Mouse (Mus musculus): Measurements from ENCODE around the gene Ston2.
"Not testable (repeated sequence)": the region's sequence is repeated elsewhere in the genome, so short reads cannot be mapped to it uniquely, and the experiment has no call there.

Gene Ston2

GRCm38 (mm10) chr12:91751893-91752597, 36.1 kb downstream of the Ston2 start:
- no peak for DNase-seq (ENCODE audit: low read depth, low spot score)

GRCm38 (mm10) chr12:91749543-91750184, 38.5 kb downstream of the Ston2 start:
- no peak for DNase-seq (ENCODE audit: low read depth, low spot score)

- peak; percentile 87 for DNase-seq (ENCODE audit: low read depth, low spot score)
Observed at GRCm38 (mm10) chr12:91748241-91748865, 39.8 kb downstream of the Ston2 start.

- DNase-seq (ENCODE audit: low read depth, low spot score): not testable (repeated sequence)
Observed at GRCm38 (mm10) chr12:91746839-91747238, 41.3 kb downstream of the Ston2 start.

- no peak for DNase-seq (ENCODE audit: low read depth, low spot score)
Observed at GRCm38 (mm10) chr12:91745758-91746290, 42.4 kb downstream of the Ston2 start.

GRCm38 (mm10) chr12:91744091-91744490, 44.1 kb downstream of the Ston2 start:
- no peak for DNase-seq (ENCODE audit: low read depth, low spot score)

GRCm38 (mm10) chr12:91742916-91743315, 45.3 kb downstream of the Ston2 start:
- no peak for DNase-seq (ENCODE audit: low read depth, low spot score)

- no peak for DNase-seq (ENCODE audit: low read depth, low spot score)
Observed at GRCm38 (mm10) chr12:91738381-91738780, 49.8 kb downstream of the Ston2 start.

GRCm38 (mm10) chr12:91736221-91736980, 51.8 kb downstream of the Ston2 start:
- no peak for DNase-seq (ENCODE audit: low read depth, low spot score)

- DNase-seq (ENCODE audit: low read depth, low spot score): no peak
Observed at GRCm38 (mm10) chr12:91734246-91735027, 53.8 kb downstream of the Ston2 start.

GRCm38 (mm10) chr12:91732729-91733448, 55.3 kb downstream of the Ston2 start:
- DNase-seq (ENCODE audit: low read depth, low spot score): no peak

GRCm38 (mm10) chr12:91726202-91726601, 62.0 kb downstream of the Ston2 start:
- no peak for DNase-seq (ENCODE audit: low read depth, low spot score)

GRCm38 (mm10) chr12:91723912-91724311, 64.3 kb downstream of the Ston2 start:
- DNase-seq (ENCODE audit: low read depth, low spot score): no peak

GRCm38 (mm10) chr12:91719134-91719533, 69.1 kb downstream of the Ston2 start:
- DNase-seq (ENCODE audit: low read depth, low spot score): peak; percentile 15

GRCm38 (mm10) chr12:91715686-91716085, 72.5 kb downstream of the Ston2 start:
- DNase-seq (ENCODE audit: low read depth, low spot score): no peak

- peak; percentile 23 for DNase-seq (ENCODE audit: low read depth, low spot score)
Observed at GRCm38 (mm10) chr12:91713358-91713757, 74.8 kb downstream of the Ston2 start.

- DNase-seq (ENCODE audit: low read depth, low spot score): no peak
Observed at GRCm38 (mm10) chr12:91711655-91712054, 76.5 kb downstream of the Ston2 start.

- DNase-seq (ENCODE audit: low read depth, low spot score): peak; percentile 72
Observed at GRCm38 (mm10) chr12:91710876-91711275, 77.3 kb downstream of the Ston2 start.

GRCm38 (mm10) chr12:91709634-91710033, 78.6 kb downstream of the Ston2 start:
- no peak for DNase-seq (ENCODE audit: low read depth, low spot score)

- DNase-seq (ENCODE audit: low read depth, low spot score): no peak
Observed at GRCm38 (mm10) chr12:91709232-91709631, 79.0 kb downstream of the Ston2 start.

Data from telencephalon, adult 2 months (tissue).